Mouse (Mus musculus) gastrocnemius, adult 2 months (tissue): ENCODE data around the gene Ltbp1. TPM values are rescaled to one million over a fixed set of nuclear protein-coding genes. Genes with fewer than 3 reads are reported as not detected.

Experiments used
- DNase-seq: peaks from one replicate; pipeline ENCODE4 v3.0.0; 2022
- H3K27ac ChIP-seq: fragments of 200-600 bp; 2 replicates; pipeline ENCODE4 v1.8.1; 2022; ENCODE audit warnings: mild to moderate bottlenecking
- H3K4me3 ChIP-seq: fragments of 200-600 bp; 2 replicates; pipeline ENCODE4 v1.8.1; 2022; ENCODE audit warnings: mild to moderate bottlenecking, moderate library complexity
- CTCF ChIP-seq: fragments of 200-600 bp; IDR thresholded peaks from 2 replicates; pipeline ENCODE4 v1.8.1; 2022; ENCODE audit warnings: antibody characterized with exemption, mild to moderate bottlenecking, moderate library complexity
- intact Hi-C: fragments of 180-260 bp; cut with DNase I; formaldehyde crosslinking; loops from one replicate; pipeline ENCODE4 v1.15.1; 2025
- total RNA-seq, 2 experiments: library from RNA; stranded (reverse); gene quantifications; 2 replicates each; pipeline ENCODE4 v1.2.3; 2021

Gene Ltbp1
- total RNA-seq, 2 experiments from 2014 or later, result 8.9 to 11.0 TPM

DNA sequence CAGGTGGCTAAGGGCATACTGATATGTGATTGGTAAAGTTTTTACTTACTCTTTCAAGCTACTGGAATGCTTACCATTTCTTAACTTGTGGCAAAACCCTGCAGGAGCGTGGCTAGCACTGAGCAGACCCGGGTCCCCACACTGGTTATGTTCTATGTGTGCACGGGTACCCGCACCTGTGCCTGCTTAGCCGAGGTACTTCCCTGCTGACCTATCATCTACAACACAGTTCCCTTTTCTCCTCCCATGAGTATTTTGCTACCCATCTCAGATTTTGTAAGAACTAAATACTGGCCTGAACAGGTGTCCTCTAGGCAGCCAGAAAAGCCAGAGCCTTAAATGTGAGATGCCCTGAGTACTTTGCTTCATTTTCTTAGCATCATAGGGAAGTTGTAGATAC lies 247.2 kb downstream of the Ltbp1 start:
- Histone ChIP-seq H3K4me3 (no peak overlapping the region), H3K27ac (no peak overlapping the region)
- no peak for DNase-seq
- TF ChIP-seq CTCF, result no peak
- intact Hi-C loops, result no loop called here

DNA sequence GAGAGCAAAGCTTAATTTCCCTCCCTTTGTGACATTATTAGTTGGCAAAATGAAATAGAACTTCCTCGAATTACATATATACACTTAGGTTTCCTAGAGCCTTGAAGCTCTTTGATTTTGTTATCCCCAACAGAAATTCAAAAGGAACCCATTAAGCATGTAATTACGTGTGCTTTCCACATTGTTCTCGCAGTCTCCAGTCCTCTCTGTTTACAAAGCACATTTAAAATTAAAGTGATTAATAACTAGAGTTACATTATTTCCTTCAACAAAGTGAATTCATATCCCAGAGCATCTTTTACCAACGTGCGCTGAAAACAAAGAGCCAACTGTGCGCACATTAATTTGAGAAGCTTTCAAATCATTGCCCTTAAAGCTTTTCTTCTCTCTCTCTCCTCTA lies 249.5 kb downstream of the Ltbp1 start:
- H3K27ac ChIP-seq, result no peak overlapping the region

GRCm38 (mm10) chr17:75255967-75256366 lies 250.6 kb downstream of the Ltbp1 start:
- DNase-seq, result no peak
- no peak overlapping the region for H3K4me3 ChIP-seq
- intact Hi-C loops, result no loop called here
- TF ChIP-seq CTCF, result no peak
- H3K27ac ChIP-seq, result no peak overlapping the region

More for the DNA sequence above, 249.5 kb downstream of the Ltbp1 start:
- H3K4me3 ChIP-seq, result no peak overlapping the region
- DNase-seq, result no peak
- TF ChIP-seq CTCF, result no peak
- intact Hi-C loops, result no loop called here

- intact Hi-C loops, result no loop called here
- TF ChIP-seq CTCF, result no peak
- no peak overlapping the region for H3K4me3 ChIP-seq
Measured at GRCm38 (mm10) chr17:75258427-75258826, 253.1 kb downstream of the Ltbp1 start.

GRCm38 (mm10) chr17:75263336-75263990 lies 258.1 kb downstream of the Ltbp1 start:
- intact Hi-C loops, result no loop called here
- no peak overlapping the region for H3K27ac ChIP-seq
- DNase-seq, result no peak
- no peak overlapping the region for H3K4me3 ChIP-seq
- TF ChIP-seq CTCF, result no peak

More at GRCm38 (mm10) chr17:75258427-75258826, 253.1 kb downstream of the Ltbp1 start:
- DNase-seq, result no peak
- H3K27ac ChIP-seq, result no peak overlapping the region

DNA sequence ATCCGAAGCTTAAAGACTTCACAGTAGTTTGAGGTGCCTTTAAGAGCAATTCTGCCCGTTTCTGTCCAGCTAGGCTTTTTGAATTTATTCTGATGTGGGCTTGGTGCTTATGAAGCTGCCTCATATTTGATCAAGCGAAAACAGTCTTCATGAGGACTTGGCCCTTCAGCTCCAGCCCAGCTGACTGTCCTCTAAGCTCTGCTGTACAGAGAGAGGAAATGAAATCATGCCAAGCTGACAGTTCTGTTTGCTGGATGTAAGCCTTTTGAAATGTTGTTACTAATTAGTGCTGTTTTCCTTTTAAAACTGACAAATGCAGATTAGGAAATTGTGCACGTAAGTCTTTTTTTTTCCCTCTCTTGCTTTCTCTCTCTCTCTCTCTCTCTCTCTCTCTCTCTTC lies 263.1 kb downstream of the Ltbp1 start:
- Histone ChIP-seq H3K27ac (no peak overlapping the region), H3K4me3 (no peak overlapping the region)
- DNase-seq, result no peak
- no peak for TF ChIP-seq CTCF
- intact Hi-C loops, result no loop called here

- intact Hi-C loops, result no loop called here
- no peak for TF ChIP-seq CTCF
- DNase-seq, result no peak
- Histone ChIP-seq H3K4me3 (no peak overlapping the region), H3K27ac (no peak overlapping the region)
Measured at GRCm38 (mm10) chr17:75272446-75272845, 267.1 kb downstream of the Ltbp1 start.

- DNase-seq, result no peak
- TF ChIP-seq CTCF, result no peak
- H3K27ac ChIP-seq, result no peak overlapping the region
- H3K4me3 ChIP-seq, result no peak overlapping the region
- intact Hi-C loops, result no loop called here
Measured at GRCm38 (mm10) chr17:75273272-75273671, 267.9 kb downstream of the Ltbp1 start.

DNA sequence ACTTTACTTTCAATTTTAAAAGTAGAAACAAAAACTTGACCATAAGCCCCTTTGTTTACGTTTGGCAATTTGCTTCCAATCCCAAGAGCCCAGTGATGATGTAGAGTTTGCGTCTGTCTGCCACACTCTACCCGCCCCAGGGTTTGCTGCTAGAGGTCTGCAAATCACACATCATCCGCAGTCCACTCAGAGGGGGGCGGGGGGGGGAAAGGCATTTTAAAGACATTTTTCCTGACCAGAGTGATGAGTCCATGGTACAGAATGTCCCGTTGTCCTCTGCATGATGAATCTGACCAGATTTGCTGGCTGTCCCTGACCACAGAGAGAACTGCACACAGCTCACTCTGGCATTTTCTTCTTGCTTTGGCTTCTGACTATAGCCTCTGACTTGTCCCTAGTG lies 269.9 kb downstream of the Ltbp1 start:
- DNase-seq, result no peak
- no peak overlapping the region for H3K27ac ChIP-seq
- intact Hi-C loops, result no loop called here
- TF ChIP-seq CTCF, result no peak
- H3K4me3 ChIP-seq, result no peak overlapping the region

- TF ChIP-seq CTCF, result no peak
- H3K27ac ChIP-seq, result no peak overlapping the region
- no peak overlapping the region for H3K4me3 ChIP-seq
- intact Hi-C loops, result no loop called here
- no peak for DNase-seq
Measured at GRCm38 (mm10) chr17:75278106-75278505, 272.7 kb downstream of the Ltbp1 start.

GRCm38 (mm10) chr17:75278561-75278960 lies 273.2 kb downstream of the Ltbp1 start:
- DNase-seq, result no peak
- Histone ChIP-seq H3K4me3 (no peak overlapping the region), H3K27ac (no peak overlapping the region)
- no peak for TF ChIP-seq CTCF
- intact Hi-C loops, result no loop called here

DNA sequence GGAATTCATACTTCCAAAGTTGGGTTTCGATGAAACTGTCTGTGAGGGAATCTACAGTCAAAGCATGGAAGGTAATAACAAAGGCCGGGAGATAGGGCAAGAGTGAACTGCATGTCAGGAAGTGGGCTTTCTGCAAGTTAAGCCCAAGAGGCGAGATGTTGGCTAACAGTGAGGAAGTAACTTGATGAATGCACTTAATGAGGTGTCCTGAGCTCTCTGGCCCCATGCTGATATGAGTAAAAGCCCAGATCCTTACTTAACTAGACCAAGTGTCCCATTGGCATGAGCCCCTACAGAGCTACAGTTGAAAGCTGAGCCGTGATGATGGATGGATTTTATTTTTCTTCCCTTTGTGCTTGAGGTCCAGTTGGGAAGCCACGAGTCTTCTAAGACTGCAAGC lies 276.0 kb downstream of the Ltbp1 start:
- intact Hi-C loops, result no loop called here
- no peak overlapping the region for H3K4me3 ChIP-seq
- DNase-seq, result no peak

GRCm38 (mm10) chr17:75284876-75285708 lies 279.7 kb downstream of the Ltbp1 start:
- no peak overlapping the region for H3K4me3 ChIP-seq
- TF ChIP-seq CTCF, result no peak
- DNase-seq, result no peak
- intact Hi-C loops, result no loop called here
- H3K27ac ChIP-seq, result no peak overlapping the region

More for the DNA sequence above, 276.0 kb downstream of the Ltbp1 start:
- H3K27ac ChIP-seq, result no peak overlapping the region
- TF ChIP-seq CTCF, result no peak
